Mouse (Mus musculus): ENCODE data around the gene Fnd3c2. TPM values are rescaled to one million over a fixed set of nuclear protein-coding genes. Genes with fewer than 3 reads are reported as not detected.
A peak's percentile ranks its signal among the peaks of the same experiment; 100 is the strongest.

Fnd3c2 gene
- polyA plus RNA-seq, 1 experiment from 2014 or later, result not detected

DNA sequence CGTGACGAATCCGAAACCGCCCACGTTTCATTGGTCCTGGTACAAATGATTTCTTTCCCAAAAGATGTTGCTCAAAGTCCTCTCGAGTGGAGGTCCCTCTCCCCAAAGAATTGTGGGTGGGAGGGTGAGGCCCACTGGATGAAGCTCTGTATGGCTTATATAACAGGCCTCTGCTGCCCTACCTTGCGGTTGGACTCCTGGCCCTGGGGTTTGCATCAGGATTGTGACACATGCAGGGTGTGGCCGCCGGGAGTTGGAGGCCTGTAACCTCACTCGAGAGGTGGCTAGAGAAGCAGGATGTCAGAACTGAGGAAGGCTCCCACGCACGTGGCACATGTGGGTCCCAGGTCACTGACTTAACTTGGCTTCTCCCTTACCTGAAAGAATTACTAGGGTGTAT is 67.4 kb downstream of the Fnd3c2 start:
- Histone ChIP-seq H3K27ac (ENCODE audit: low read length) (peak overlapping the region; percentile 85; the same call in 1 of the 2 replicates), H3K36me3 (ENCODE audit: insufficient read depth, low read length) (no peaks in the 10 kb centered on the region), H3K9me3 (ENCODE audit: low read length) (no peaks in the 10 kb centered on the region), H3K4me3 (ENCODE audit: low read length) (peak overlapping the region; percentile 62), H3K9ac (replicated peaks; ENCODE audit: low read length) (peak overlapping the region; percentile 72), H3K27me3 (ENCODE audit: insufficient read depth, low read length) (no peaks in the 10 kb centered on the region; the same call in 1 of the 2 replicates), H3K4me2 (replicated peaks; ENCODE audit: low read depth, low read length) (peak overlapping the region; percentile 61), H3K4me1 (ENCODE audit: insufficient read depth, low read length) (peaks cover 15% of the 10 kb centered on the region; the same call in 1 of the 2 replicates)
- no peak for ATAC-seq (ENCODE audit: low FRiP score, low TSS enrichment)
- WGBS, result 25% methylated on average over 12 of the region's 12 CpGs

DNA sequence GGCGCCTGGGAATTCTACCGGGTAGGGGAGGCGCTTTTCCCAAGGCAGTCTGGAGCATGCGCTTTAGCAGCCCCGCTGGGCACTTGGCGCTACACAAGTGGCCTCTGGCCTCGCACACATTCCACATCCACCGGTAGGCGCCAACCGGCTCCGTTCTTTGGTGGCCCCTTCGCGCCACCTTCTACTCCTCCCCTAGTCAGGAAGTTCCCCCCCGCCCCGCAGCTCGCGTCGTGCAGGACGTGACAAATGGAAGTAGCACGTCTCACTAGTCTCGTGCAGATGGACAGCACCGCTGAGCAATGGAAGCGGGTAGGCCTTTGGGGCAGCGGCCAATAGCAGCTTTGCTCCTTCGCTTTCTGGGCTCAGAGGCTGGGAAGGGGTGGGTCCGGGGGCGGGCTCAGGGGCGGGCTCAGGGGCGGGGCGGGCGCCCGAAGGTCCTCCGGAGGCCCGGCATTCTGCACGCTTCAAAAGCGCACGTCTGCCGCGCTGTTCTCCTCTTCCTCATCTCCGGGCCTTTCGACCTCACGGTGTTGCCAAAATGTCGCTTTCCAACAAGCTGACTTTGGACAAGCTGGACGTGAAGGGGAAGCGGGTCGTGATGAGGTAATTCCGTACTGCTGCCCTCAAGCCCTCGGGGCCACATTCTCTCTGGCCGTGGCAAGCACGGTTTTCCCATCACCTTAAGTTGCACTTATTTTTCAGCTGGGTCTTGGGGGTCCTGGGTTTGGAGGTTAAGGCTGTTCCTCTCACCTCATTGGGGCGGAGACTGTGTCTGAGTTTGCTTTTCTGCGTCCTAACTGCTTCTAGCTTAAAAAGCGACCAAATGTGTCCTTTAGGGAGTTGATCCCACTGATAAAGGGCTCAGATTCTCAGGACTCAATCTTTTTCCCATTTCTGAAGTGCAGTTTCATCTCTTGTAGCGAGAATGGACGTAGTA is 68.2 kb downstream of the Fnd3c2 start, which contains the start of gene Pgk1:
Gene Pgk1, plus strand, starts transcription at position 388 of the 937 bp plus-strand sequence.
- Histone ChIP-seq H3K4me1 (ENCODE audit: insufficient read depth, low read length) (peaks cover 15% of the 10 kb centered on the region; the same call in 1 of the 2 replicates), H3K27ac (ENCODE audit: low read length) (peak within 1 kb of the TSS; percentile 93), H3K36me3 (ENCODE audit: insufficient read depth, low read length) (no peaks in the 10 kb centered on the region), H3K9me3 (ENCODE audit: low read length) (no peaks in the 10 kb centered on the region), H3K9ac (replicated peaks; ENCODE audit: low read length) (peak within 1 kb of the TSS; percentile 72), H3K27me3 (ENCODE audit: insufficient read depth, low read length) (no peaks in the 10 kb centered on the region; the same call in 1 of the 2 replicates), H3K4me3 (ENCODE audit: low read length) (peak within 1 kb of the TSS; percentile 62), H3K4me2 (replicated peaks; ENCODE audit: low read depth, low read length) (peak within 1 kb of the TSS; percentile 61)
- peak; percentile 99 for ATAC-seq (ENCODE audit: low FRiP score, low TSS enrichment)
- WGBS, result 18% methylated on average over 49 of the region's 55 CpGs

DNA sequence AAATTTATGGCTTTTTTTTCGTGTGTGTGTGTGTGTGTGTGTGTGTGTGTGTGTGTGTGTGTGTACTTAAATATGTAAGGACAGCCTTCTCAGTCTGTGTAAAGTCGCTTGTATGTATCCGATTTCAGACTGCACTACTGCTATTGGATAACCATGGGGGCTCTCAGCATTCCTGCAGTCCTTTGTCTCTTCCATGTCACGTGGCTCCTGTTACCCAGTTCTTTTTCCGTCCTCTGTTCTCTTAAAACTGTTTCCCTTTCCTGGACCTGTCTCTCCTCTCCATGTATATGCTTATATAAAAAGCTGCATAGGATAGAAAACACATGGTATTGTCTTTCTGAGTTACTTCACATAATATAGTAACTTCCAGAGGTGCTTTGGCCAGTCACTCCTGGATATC is 69.5 kb downstream of the Fnd3c2 start:
- peak overlapping the region; percentile 93 for H3K27ac ChIP-seq (ENCODE audit: low read length)
- 28% methylated on average over 5 of the region's 5 CpGs for WGBS
- H3K4me1 ChIP-seq (ENCODE audit: insufficient read depth, low read length), result peaks cover 15% of the 10 kb centered on the region; the same call in 1 of the 2 replicates
- H3K4me2 ChIP-seq (replicated peaks; ENCODE audit: low read depth, low read length), result peak overlapping the region; percentile 43; the same call in 1 of the 2 replicates
- ATAC-seq (ENCODE audit: low FRiP score, low TSS enrichment), result 0 out of 2 replicates have a peak, but pooled peaks have one; percentile 21
- no peak overlapping the region for H3K4me3 ChIP-seq (ENCODE audit: low read length)
- peak overlapping the region; percentile 44; the same call in 1 of the 2 replicates for H3K9ac ChIP-seq (replicated peaks; ENCODE audit: low read length)
- H3K27me3 ChIP-seq (ENCODE audit: insufficient read depth, low read length), result no peaks in the 10 kb centered on the region; the same call in 1 of the 2 replicates
- H3K9me3 ChIP-seq (ENCODE audit: low read length), result no peaks in the 10 kb centered on the region
- no peaks in the 10 kb centered on the region for H3K36me3 ChIP-seq (ENCODE audit: insufficient read depth, low read length)

Other genes with a start within 250 kb of the Fnd3c2 start
- 72.5 and 76.9 TPM in 2 replicates for gene Magt1, start 243.5 kb downstream of the Fnd3c2 start, polyA plus RNA-seq (2015; fragmentation: Nextera tagmentation; extraction: Ambion mirVana)
- 404 and 413 TPM in 2 replicates for gene Cox7b, start 239.7 kb downstream of the Fnd3c2 start, polyA plus RNA-seq (2015; fragmentation: Nextera tagmentation; extraction: Ambion mirVana)
- 29.0 and 29.4 TPM in 2 replicates for gene Atp7a, start 228.1 kb downstream of the Fnd3c2 start, polyA plus RNA-seq (2015; fragmentation: Nextera tagmentation; extraction: Ambion mirVana)
- gene Tlr13, start 112.2 kb downstream of the Fnd3c2 start, polyA plus RNA-seq (2015; fragmentation: Nextera tagmentation; extraction: Ambion mirVana), result 0.40 and 0.44 TPM in 2 replicates
- 357 and 397 TPM in 2 replicates for gene Pgk1, start 68.3 kb downstream of the Fnd3c2 start, polyA plus RNA-seq (2015; fragmentation: Nextera tagmentation; extraction: Ambion mirVana)
- 9.6 and 11.5 TPM in 2 replicates for gene Taf9b, start 34.2 kb downstream of the Fnd3c2 start, polyA plus RNA-seq (2015; fragmentation: Nextera tagmentation; extraction: Ambion mirVana)
- 6.2 and 9.0 TPM in 2 replicates for gene Fndc3c1, start 230.0 kb upstream of the Fnd3c2 start, polyA plus RNA-seq (2015; fragmentation: Nextera tagmentation; extraction: Ambion mirVana)